ENCODE assay signal across 9 mouse cellular contexts in genomic region chr11:5290691-5291090, GRCm38 (mm10). TPM values are rescaled to one million over a fixed set of nuclear protein-coding genes. Genes with fewer than 3 reads are reported as not detected.
DNase-seq lines count a peak whose midpoint lies in the region; ATAC-seq lines count a peak whose summit lies in the region.
"Had no signal": no experiment of that assay in that cellular context is flagged by ENCODE, and none has a peak within 500 bp of the region (broad histone marks: within the 10 kb centered on the region; RNA-seq: fewer than 3 reads in every experiment).

No protein-coding gene starts in this region.

- H3K36me3 ChIP-seq in heart, embryonic 15.5 days = 0 out of 2 replicates have a peak, but pooled peaks cover 4% of the 10 kb centered on the region

- ATAC-seq in heart, embryonic 15.5 days (replicated peaks; ENCODE audit: insufficient number of reproducible peaks, insufficient read depth, low FRiP score, low read depth) = no peak
- peak; percentile 44; the same call in 1 of the 2 replicates for ATAC-seq in granulocyte monocyte progenitor cell, adult 5-6 weeks (replicated peaks; ENCODE audit: poor library complexity, severe bottlenecking)

- no peaks in the 10 kb centered on the region for H3K9me3 ChIP-seq in heart, embryonic 15.5 days (replicated peaks)
- H3K9me3 ChIP-seq: embryonic facial prominence, embryonic 12.5 days had no signal

- no peak overlapping the region for H3K4me2 ChIP-seq in heart, embryonic 15.5 days
- H3K4me2 ChIP-seq: embryonic facial prominence, embryonic 12.5 days had no signal

- no peak overlapping the region for H3K9ac ChIP-seq in heart, embryonic 15.5 days
- H3K9ac ChIP-seq: embryonic facial prominence, embryonic 12.5 days had no signal

- no peak for DNase-seq in heart, postnatal 25 days (ENCODE audit: low spot score)
- DNase-seq in ES-CJ7 (ENCODE audit: low read depth, low spot score) = peak; percentile 65
- DNase-seq in cerebellum, adult 18-20 months = peak; percentile 67 to 84
- peak; percentile 42 to 80 for DNase-seq in left cerebral cortex, postnatal 14 days (ENCODE audit: low spot score in 2 of 2)
- peak; percentile 84 for DNase-seq in naive thymus-derived CD4-positive, alpha-beta T cell, adult 2 months (ENCODE audit: low read depth)
- peak; percentile 78 for DNase-seq in thymus, postnatal 14 days

- H3K4me1 ChIP-seq in heart, embryonic 15.5 days (replicated peaks) = peaks cover 9% of the 10 kb centered on the region
- H3K4me1 ChIP-seq: embryonic facial prominence, embryonic 12.5 days had no signal

- no peak overlapping the region for H3K4me3 ChIP-seq in heart, embryonic 15.5 days
- H3K4me3 ChIP-seq: embryonic facial prominence, embryonic 12.5 days had no signal

- H3K27ac ChIP-seq in heart, embryonic 15.5 days = peak overlapping the region; percentile 5; the same call in 1 of the 2 replicates
- H3K27ac ChIP-seq: embryonic facial prominence, embryonic 12.5 days had no signal

- intact Hi-C loops in heart, postnatal 25 days (cut with DNase I) = loop anchor here (1.0 to 5.0 kb wide), 4 partner anchors 162 to 402 kb away; no protein-coding TSS in a partner anchor
- intact Hi-C loops in left cerebral cortex, postnatal 14 days (cut with DNase I) = loop anchor here (1.0 to 5.0 kb wide), 3 partner anchors 162 to 402 kb away; no protein-coding TSS in a partner anchor

- no peaks in the 10 kb centered on the region for H3K27me3 ChIP-seq in heart, embryonic 15.5 days
- H3K27me3 ChIP-seq: embryonic facial prominence, embryonic 12.5 days had no signal

- 17% methylated on average over 5 of the region's 5 CpGs for WGBS in heart, embryonic 15.5 days

RNA-seq across cellular contexts. Expression of gene Kremen1, which starts 29.3 kb away (rescaled TPM):
- polyA plus RNA-seq in heart, embryonic 15.5 days (2015; fragmentation: Nextera tagmentation; extraction: Ambion mirVana) = 24.0 and 29.3 TPM in 2 replicates
- total RNA-seq in heart, postnatal 25 days (2021) = 10 to 100 TPM; 72.5 to 78.8 TPM
- total RNA-seq in granulocyte monocyte progenitor cell, adult 5-6 weeks (2014; fragmentation: Nextera tagmentation) = 4.1 and 6.8 TPM in 2 replicates
- total RNA-seq in granulocyte monocyte progenitor cell, adult 5-6 weeks (2017) = 1.9 and 2.1 TPM in 2 replicates
- 10 to 100 TPM; 10.6 to 12.7 TPM for total RNA-seq in left cerebral cortex, postnatal 14 days (2021)

Comparison
In these comparisons a context has a peak if more than half of its experiments do, and no peak if none do; other contexts are left out.
1. RNA of gene Kremen1, which starts 29.3 kb away (total RNA-seq): 72.5 to 78.8 TPM in heart, postnatal 25 days; 10.6 to 12.7 TPM in left cerebral cortex, postnatal 14 days and 1.9 to 6.8 TPM in granulocyte monocyte progenitor cell, adult 5-6 weeks; every median in the first group is over 4 times any median in the second.